Mouse (Mus musculus): ENCODE measurements around the gene Hif3a. TPM values are rescaled to one million over a fixed set of nuclear protein-coding genes. Genes with fewer than 3 reads are reported as not detected.

Hif3a gene
- polyA plus RNA-seq, 1 experiment from 2014 or later, result 18.2 TPM

DNA sequence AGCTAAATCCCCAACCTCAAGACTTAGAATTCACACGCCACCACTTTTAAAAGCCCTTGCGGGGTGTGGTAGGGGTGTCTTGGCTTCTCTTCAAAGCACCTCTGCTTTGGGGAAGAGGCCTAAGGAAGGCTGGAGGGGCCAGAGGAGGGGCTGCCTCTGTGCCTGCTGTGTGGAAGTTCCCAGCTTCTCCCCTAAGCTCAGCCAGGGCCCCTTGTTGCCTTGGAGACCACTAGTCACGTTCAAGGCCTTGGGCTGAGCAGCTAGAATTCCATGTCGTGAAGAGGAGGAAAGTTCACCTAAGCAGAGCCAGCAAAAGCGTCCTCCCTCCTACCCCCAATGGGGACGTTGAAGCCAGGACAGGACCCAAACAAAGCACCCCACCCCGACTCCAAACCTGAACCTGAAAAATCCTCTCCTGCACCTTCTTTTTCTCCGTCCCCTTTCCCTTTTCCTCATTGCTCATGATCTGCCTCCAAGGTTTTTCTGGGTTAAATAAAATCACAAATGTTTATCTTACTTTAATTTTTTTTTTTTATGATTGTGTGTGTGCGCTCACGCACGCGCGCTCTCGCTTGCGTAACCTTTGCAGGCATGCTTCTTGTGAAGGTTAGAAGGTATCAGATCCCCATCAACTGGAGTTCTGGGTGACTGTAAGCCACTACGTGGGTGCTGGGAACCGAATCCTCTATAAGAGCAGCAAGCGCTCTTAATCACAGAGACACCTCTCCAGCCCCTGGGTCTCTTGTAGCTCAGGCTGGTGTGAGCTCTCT lies 70.4 kb downstream of the Hif3a start:
- 61% methylated on average over 18 of the region's 18 CpGs for WGBS
- Histone ChIP-seq H3K27me3 (ENCODE audit: insufficient read depth, poor library complexity, severe bottlenecking) (no peaks in the 10 kb centered on the region), H3K27ac (peak overlapping the region; percentile 92), H3K36me3 (peaks cover 23% of the 10 kb centered on the region), H3K4me1 (peaks cover 57% of the 10 kb centered on the region), H3K9me3 (0 out of 2 replicates have a peak, but pooled peaks cover 3% of the 10 kb centered on the region), H3K4me3 (peak overlapping the region; percentile 33)
- peak; percentile 92 for DNase-seq (ENCODE audit: low spot score)

DNA sequence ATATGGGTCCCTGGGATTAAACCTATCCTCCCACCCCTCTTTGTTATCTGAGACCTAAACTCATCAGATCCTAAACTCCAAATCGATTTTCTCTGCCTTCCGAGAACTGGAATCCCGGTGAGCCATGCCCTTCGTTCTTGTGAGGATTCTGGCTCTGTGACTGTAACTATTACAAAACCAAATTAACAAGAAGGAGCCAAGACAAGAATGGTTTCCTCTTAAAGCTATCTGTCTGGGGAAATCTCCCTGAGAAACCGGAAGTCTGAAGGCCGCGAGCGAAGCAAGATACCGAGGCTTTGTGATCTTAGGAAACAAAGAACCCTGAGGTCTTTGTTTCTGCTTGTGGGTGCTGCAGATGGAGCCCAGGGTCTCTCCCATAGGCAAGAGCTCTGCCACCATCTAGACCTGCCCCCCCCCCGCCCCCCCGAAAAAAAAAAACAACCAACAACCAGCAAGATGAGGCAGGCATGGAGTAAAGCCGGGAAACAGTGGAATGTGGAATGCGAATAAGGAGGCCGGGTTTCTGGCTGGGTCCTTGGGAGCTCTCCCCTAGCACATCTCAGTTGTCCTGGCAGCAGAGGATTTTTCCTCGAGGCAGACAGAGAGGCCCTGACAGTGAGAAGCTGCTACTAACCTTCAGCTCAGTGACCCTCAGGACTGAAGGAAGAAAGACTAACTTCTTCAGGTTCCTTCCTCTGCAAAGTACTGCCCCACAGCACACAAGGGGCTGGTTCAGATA lies 72.1 kb downstream of the Hif3a start:
- no peak overlapping the region; the same call in 1 of the 2 replicates for H3K4me3 ChIP-seq
- peaks cover 6% of the 10 kb centered on the region for H3K36me3 ChIP-seq
- WGBS, result 36% methylated on average over 15 of the region's 15 CpGs
- peak overlapping the region; percentile 82 for H3K27ac ChIP-seq
- no peaks in the 10 kb centered on the region for H3K27me3 ChIP-seq (ENCODE audit: insufficient read depth, poor library complexity, severe bottlenecking)
- DNase-seq (ENCODE audit: low spot score), result no peak
- peaks cover 41% of the 10 kb centered on the region for H3K4me1 ChIP-seq
- 0 out of 2 replicates have a peak, but pooled peaks cover 3% of the 10 kb centered on the region for H3K9me3 ChIP-seq

DNA sequence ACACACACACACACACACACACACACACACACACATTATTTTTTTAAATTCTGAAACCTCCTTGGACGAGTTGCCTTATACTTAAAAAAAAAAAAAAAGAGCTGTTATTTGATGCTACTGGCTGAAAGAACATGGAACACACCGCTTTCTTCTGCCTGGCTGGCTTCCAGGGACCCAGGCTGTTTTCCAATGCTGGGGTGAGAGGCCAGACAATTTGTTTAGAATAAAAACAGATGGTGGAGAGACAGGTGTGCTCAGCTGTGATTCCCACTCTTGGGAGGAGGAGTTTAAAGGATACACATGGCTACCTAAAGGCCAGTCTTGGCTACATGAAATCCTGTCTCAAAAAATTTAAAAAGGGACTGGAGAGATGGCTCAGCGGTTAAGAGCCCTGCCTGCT lies 73.8 kb downstream of the Hif3a start:
- Histone ChIP-seq H3K4me3 (no peak overlapping the region), H3K4me1 (peaks cover 30% of the 10 kb centered on the region), H3K9me3 (0 out of 2 replicates have a peak, but pooled peaks cover 3% of the 10 kb centered on the region), H3K36me3 (peaks cover 2% of the 10 kb centered on the region; the same call in 1 of the 2 replicates), H3K27me3 (ENCODE audit: insufficient read depth, poor library complexity, severe bottlenecking) (no peaks in the 10 kb centered on the region), H3K27ac (no peak overlapping the region)
- no peak for DNase-seq (ENCODE audit: low spot score)
- whole genome bisulfite sequencing, result 63% methylated on average over 3 of the region's 3 CpGs

DNA sequence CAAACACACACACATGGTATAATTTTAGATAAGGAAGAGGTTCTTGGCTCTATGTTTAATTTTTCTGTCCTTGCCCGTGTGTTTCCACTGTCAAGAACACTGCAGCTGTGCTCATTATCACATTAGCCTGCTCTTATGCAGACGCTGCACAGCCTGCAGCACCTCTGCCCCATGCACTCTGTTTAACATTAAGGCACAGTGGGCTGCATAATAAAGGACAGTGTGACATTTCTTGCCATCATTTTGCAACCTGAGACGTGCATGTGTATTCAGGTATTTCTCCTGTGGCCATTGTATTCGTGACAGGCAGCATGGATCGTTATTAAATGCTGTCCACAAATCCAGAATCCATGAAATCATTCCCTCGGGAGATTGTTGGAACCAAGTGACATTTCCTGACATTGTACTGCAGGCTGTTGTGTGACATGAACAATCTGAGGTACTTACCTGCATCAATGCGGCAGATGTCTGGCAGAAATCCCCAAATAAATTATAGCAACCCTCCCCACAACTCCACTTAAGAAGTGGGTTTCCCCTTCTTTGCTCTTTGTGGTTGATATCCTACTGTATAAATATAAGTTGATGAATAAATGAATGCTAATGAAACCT lies 74.6 kb downstream of the Hif3a start:
- Histone ChIP-seq H3K36me3 (peaks cover 2% of the 10 kb centered on the region; the same call in 1 of the 2 replicates), H3K27ac (no peak overlapping the region), H3K27me3 (ENCODE audit: insufficient read depth, poor library complexity, severe bottlenecking) (no peaks in the 10 kb centered on the region), H3K9me3 (0 out of 2 replicates have a peak, but pooled peaks cover 3% of the 10 kb centered on the region), H3K4me1 (peaks cover 33% of the 10 kb centered on the region), H3K4me3 (no peak overlapping the region)
- 66% methylated on average over 7 of the region's 7 CpGs for WGBS
- no peak for DNase-seq (ENCODE audit: low spot score)

DNA sequence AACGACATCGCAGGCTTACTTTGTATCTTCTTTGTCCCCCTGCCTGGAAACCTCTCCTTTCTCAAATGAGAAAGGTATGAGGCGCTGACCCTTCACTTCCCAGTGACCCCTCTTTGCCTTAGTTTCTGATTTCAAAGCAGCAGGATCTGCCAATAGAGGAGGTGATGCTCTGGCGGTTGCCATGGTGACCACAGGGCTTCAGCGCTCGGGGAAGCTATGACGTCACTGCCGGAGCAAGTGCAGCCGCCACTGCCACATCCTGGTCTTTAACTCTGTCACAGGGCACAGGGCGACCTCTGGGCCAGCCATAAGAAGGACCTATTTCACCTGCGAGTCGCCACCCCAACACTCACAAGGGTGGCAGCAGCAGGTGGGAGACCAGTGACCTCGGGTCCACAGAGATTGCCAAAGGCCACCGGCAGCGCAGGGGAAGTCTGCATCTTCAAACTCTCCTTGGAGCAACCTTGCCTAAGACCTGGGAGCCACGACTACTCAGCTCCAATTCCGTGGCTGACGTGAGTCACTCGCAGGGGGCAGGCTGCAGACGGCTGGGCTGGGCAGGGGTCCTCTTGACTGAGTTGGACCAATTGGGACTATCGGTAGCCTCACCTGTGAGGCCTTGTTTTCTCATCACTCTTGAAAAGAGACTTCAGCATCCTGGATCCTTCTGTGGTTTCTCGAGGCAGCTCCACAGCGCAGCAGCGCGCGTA lies 79.2 kb downstream of the Hif3a start, which contains the start of gene Gm42372:
Gene Gm42372 (plus strand): TSS at position 228 of the 710 bp plus-strand sequence.
- Histone ChIP-seq H3K27me3 (ENCODE audit: insufficient read depth, poor library complexity, severe bottlenecking) (no peaks in the 10 kb centered on the region), H3K27ac (no peak within 1 kb of the TSS), H3K36me3 (no peaks in the 10 kb centered on the region), H3K9me3 (no peaks in the 10 kb centered on the region), H3K4me1 (peaks cover 21% of the 10 kb centered on the region), H3K4me3 (peak within 1 kb of the TSS; percentile 15; the same call in 1 of the 2 replicates)
- 27% methylated on average over 26 of the region's 26 CpGs for WGBS
- DNase-seq (ENCODE audit: low spot score), result peak; percentile 88

Other genes starting within 250 kb of the Hif3a start
- 101 and 107 TPM in 2 replicates for gene Strn4, start 246.5 kb downstream of the Hif3a start, polyA plus RNA-seq (2016; fragmentation: Nextera tagmentation; extraction: Ambion mirVana)
- 29.5 and 36.7 TPM in 2 replicates for gene Fkrp, start 245.7 kb downstream of the Hif3a start, polyA plus RNA-seq (2016; fragmentation: Nextera tagmentation; extraction: Ambion mirVana)
- 8.9 and 9.4 TPM in 2 replicates for gene Prkd2, start 219.5 kb downstream of the Hif3a start, polyA plus RNA-seq (2016; fragmentation: Nextera tagmentation; extraction: Ambion mirVana)
- 5.0 and 7.2 TPM in 2 replicates for gene Dact3, start 187.1 kb downstream of the Hif3a start, polyA plus RNA-seq (2016; fragmentation: Nextera tagmentation; extraction: Ambion mirVana)
- gene Gng8, start 170.6 kb downstream of the Hif3a start, polyA plus RNA-seq (2016; fragmentation: Nextera tagmentation; extraction: Ambion mirVana), result 3.0 and 6.3 TPM in 2 replicates
- gene Ptgir, start 155.9 kb downstream of the Hif3a start, polyA plus RNA-seq (2016; fragmentation: Nextera tagmentation; extraction: Ambion mirVana), result 0.15 and 0.51 TPM in 2 replicates
- gene Calm3, start 138.3 kb downstream of the Hif3a start, polyA plus RNA-seq (2016; fragmentation: Nextera tagmentation; extraction: Ambion mirVana), result 114 and 117 TPM in 2 replicates
- 1.7 and 2.2 TPM in 2 replicates for gene Pnmal2, start 117.7 kb downstream of the Hif3a start, polyA plus RNA-seq (2016; fragmentation: Nextera tagmentation; extraction: Ambion mirVana)
- gene Pnmal1, start 102.7 kb downstream of the Hif3a start, polyA plus RNA-seq (2016; fragmentation: Nextera tagmentation; extraction: Ambion mirVana), result 0.16 and 0.30 TPM in 2 replicates
- gene Gm42372, start 79.3 kb downstream of the Hif3a start, polyA plus RNA-seq (2016; fragmentation: Nextera tagmentation; extraction: Ambion mirVana), result 0.22 and 0.24 TPM in 2 replicates
- gene Ccdc8, start 69.7 kb downstream of the Hif3a start, polyA plus RNA-seq (2016; fragmentation: Nextera tagmentation; extraction: Ambion mirVana), result 13.3 and 19.7 TPM in 2 replicates
- gene Ppp5c, start 34.5 kb downstream of the Hif3a start, polyA plus RNA-seq (2016; fragmentation: Nextera tagmentation; extraction: Ambion mirVana), result 112 and 124 TPM in 2 replicates
- 0.03 and 0.04 TPM in 2 replicates for gene Psg16, start 11.6 kb upstream of the Hif3a start, polyA plus RNA-seq (2016; fragmentation: Nextera tagmentation; extraction: Ambion mirVana)
- gene Ceacam3, start 87.9 kb upstream of the Hif3a start, polyA plus RNA-seq (2016; fragmentation: Nextera tagmentation; extraction: Ambion mirVana), result not detected in 2 replicates
- not detected in 2 replicates for gene Psg29, start 141.1 kb upstream of the Hif3a start, polyA plus RNA-seq (2016; fragmentation: Nextera tagmentation; extraction: Ambion mirVana)

All from heart, embryonic 10.5 days (tissue).